Mouse (Mus musculus) liver, embryonic 11.5 days (tissue): Measurements from ENCODE around the gene Rxfp3. TPM values are rescaled to one million over a fixed set of nuclear protein-coding genes. Genes with fewer than 3 reads are reported as not detected.

Experiments used
- ATAC-seq: fragments of 200-750 bp; cut with Nextera tagmentation; replicated peaks from 2 replicates; pipeline ENCODE4 v1.8.0; 2017; ENCODE audit warnings: moderate number of reproducible peaks, mild to moderate bottlenecking, moderate TSS enrichment, moderate library complexity; ENCODE audit not compliant: low FRiP score
- DNase-seq: peaks from one replicate; pipeline ENCODE4 v3.0.0-alpha.2; 2017; ENCODE audit warnings: low spot score
- H3K27ac ChIP-seq: fragments of 300-500 bp; sonication (generic); 2 replicates; pipeline ENCODE4 v1.5.1; 2014; ENCODE audit warnings: mild to moderate bottlenecking, low read depth, low read length, control low read depth
- H3K27me3 ChIP-seq: fragments of 300-500 bp; sonication (generic); replicated peaks from 2 replicates; pipeline ENCODE4 v1.6.1; 2014; ENCODE audit warnings: low read length, mixed read lengths; ENCODE audit not compliant: control insufficient read depth, insufficient read depth
- H3K36me3 ChIP-seq: fragments of 300-500 bp; sonication (generic); 2 replicates; pipeline ENCODE4 v1.6.1; 2014; ENCODE audit warnings: mild to moderate bottlenecking, low read length, moderate library complexity, mixed read lengths; ENCODE audit not compliant: control insufficient read depth, insufficient read depth
- H3K4me1 ChIP-seq: fragments of 300-500 bp; sonication (generic); replicated peaks from 2 replicates; pipeline ENCODE4 v1.6.1; 2014; ENCODE audit warnings: low read length, mixed read lengths; ENCODE audit not compliant: control insufficient read depth, insufficient read depth
- H3K4me2 ChIP-seq: fragments of 300-500 bp; sonication (generic); 2 replicates; pipeline ENCODE4 v1.6.1; 2014; ENCODE audit warnings: mild to moderate bottlenecking, control low read depth, moderate library complexity
- H3K4me3 ChIP-seq: fragments of 300-500 bp; sonication (generic); 2 replicates; pipeline ENCODE4 v1.5.1; 2014; ENCODE audit warnings: low read depth, low read length, control low read depth
- H3K9ac ChIP-seq: fragments of 300-500 bp; sonication (generic); 2 replicates; pipeline ENCODE4 v1.6.1; 2014; ENCODE audit warnings: low read depth, low read length, control low read depth
- H3K9me3 ChIP-seq: fragments of 300-500 bp; sonication (generic); 2 replicates; pipeline ENCODE4 v1.6.1; 2016; ENCODE audit warnings: low read length, inconsistent platforms, mixed read lengths; ENCODE audit not compliant: control insufficient read depth
- WGBS: fragments of 180-500 bp; shearing (Covaris S2); extraction: QIAGEN DNeasy Blood & Tissue Kit; methylation state at CpG from one replicate; pipeline ENCODE4 v1.1.7; 2014; 5-methylcytosine and 5-hydroxymethylcytosine counted together
- polyA plus RNA-seq: library from polyadenylated mRNA; unstranded; fragments of >200 nt; fragmentation: Nextera tagmentation; extraction: Ambion mirVana; gene quantifications from 2 replicates; pipeline ENCODE4 v1.2.1, GENCODE M21; 2014

Rxfp3 gene
- polyA plus RNA-seq, 1 experiment from 2014 or later: 0.12 TPM

- 24% methylated on average over 9 of the region's 9 CpGs for WGBS
- DNase-seq (no peak), ATAC-seq (no peak)
- Histone ChIP-seq H3K9me3 (no peaks in the 10 kb centered on the region), H3K27ac (no peak overlapping the region; the same call in 1 of the 2 replicates), H3K4me3 (peak overlapping the region; percentile 32), H3K4me2 (peak overlapping the region; percentile 57), H3K4me1 (peaks cover 4% of the 10 kb centered on the region; the same call in 1 of the 2 replicates), H3K36me3 (no peaks in the 10 kb centered on the region), H3K9ac (no peak overlapping the region), H3K27me3 (no peaks in the 10 kb centered on the region)
Measured at GRCm38 (mm10) chr15:11065528-11066171, 27.9 kb upstream of the Rxfp3 start.

- H3K27ac ChIP-seq: peak within 1 kb of the TSS; percentile 59
- H3K4me2 ChIP-seq: peak within 1 kb of the TSS; percentile 57
- H3K4me3 ChIP-seq: peak within 1 kb of the TSS; percentile 32
- no peaks in the 10 kb centered on the region for H3K27me3 ChIP-seq
- H3K9me3 ChIP-seq: no peaks in the 10 kb centered on the region
- H3K9ac ChIP-seq: peak within 1 kb of the TSS; percentile 11; the same call in 1 of the 2 replicates
- H3K4me1 ChIP-seq: peaks cover 4% of the 10 kb centered on the region; the same call in 1 of the 2 replicates
- DNase-seq (peak; percentile 44), ATAC-seq (peak; percentile 57)
- 5% methylated on average over 25 of the region's 25 CpGs for WGBS
- H3K36me3 ChIP-seq: no peaks in the 10 kb centered on the region
Measured at GRCm38 (mm10) chr15:11064558-11065411, 27.0 kb upstream of the Rxfp3 start, which contains the start of gene Adamts12. Gene Adamts12 (plus strand): TSS chr15:11064790.

GRCm38 (mm10) chr15:11064160-11064557 is 26.4 kb upstream of the Rxfp3 start:
- Histone ChIP-seq H3K27me3 (no peaks in the 10 kb centered on the region), H3K36me3 (no peaks in the 10 kb centered on the region), H3K9me3 (no peaks in the 10 kb centered on the region), H3K4me2 (peak overlapping the region; percentile 57), H3K4me1 (peaks cover 4% of the 10 kb centered on the region; the same call in 1 of the 2 replicates), H3K4me3 (no peak overlapping the region; the same call in 1 of the 2 replicates), H3K27ac (peak overlapping the region; percentile 6; the same call in 1 of the 2 replicates), H3K9ac (no peak overlapping the region)
- WGBS: 17% methylated on average over 2 of the region's 2 CpGs
- DNase-seq (no peak), ATAC-seq (peak; percentile 15; the same call in 1 of the 2 replicates)

GRCm38 (mm10) chr15:11062903-11063302 is 25.1 kb upstream of the Rxfp3 start:
- no peaks in the 10 kb centered on the region for H3K9me3 ChIP-seq
- DNase-seq: no peak
- peaks cover 4% of the 10 kb centered on the region; the same call in 1 of the 2 replicates for H3K4me1 ChIP-seq
- no peak for ATAC-seq
- no peaks in the 10 kb centered on the region for H3K36me3 ChIP-seq
- H3K4me3 ChIP-seq: no peak overlapping the region
- WGBS: 80% methylated on average over 1 of the region's 1 CpGs
- H3K9ac ChIP-seq: no peak overlapping the region
- H3K4me2 ChIP-seq: no peak overlapping the region
- no peak overlapping the region for H3K27ac ChIP-seq
- H3K27me3 ChIP-seq: no peaks in the 10 kb centered on the region

- WGBS: 70% methylated on average over 7 of the region's 7 CpGs
Measured at GRCm38 (mm10) chr15:11054440-11055080, 16.8 kb upstream of the Rxfp3 start.

GRCm38 (mm10) chr15:11053678-11054439 is 16.1 kb upstream of the Rxfp3 start:
- ATAC-seq: no peak
- no peak overlapping the region for H3K4me3 ChIP-seq
- no peak overlapping the region for H3K9ac ChIP-seq
- no peak for DNase-seq
- no peak overlapping the region for H3K4me2 ChIP-seq
- H3K27ac ChIP-seq: no peak overlapping the region
- no peaks in the 10 kb centered on the region for H3K27me3 ChIP-seq
- WGBS: 64% methylated on average over 10 of the region's 10 CpGs
- H3K36me3 ChIP-seq: no peaks in the 10 kb centered on the region
- H3K9me3 ChIP-seq: no peaks in the 10 kb centered on the region
- H3K4me1 ChIP-seq: no peaks in the 10 kb centered on the region

More at GRCm38 (mm10) chr15:11054440-11055080, 16.8 kb upstream of the Rxfp3 start:
- H3K9me3 ChIP-seq: no peaks in the 10 kb centered on the region
- no peak overlapping the region for H3K27ac ChIP-seq
- H3K9ac ChIP-seq: no peak overlapping the region
- H3K27me3 ChIP-seq: no peaks in the 10 kb centered on the region
- no peaks in the 10 kb centered on the region for H3K4me1 ChIP-seq
- H3K4me2 ChIP-seq: no peak overlapping the region
- H3K4me3 ChIP-seq: no peak overlapping the region
- no peaks in the 10 kb centered on the region for H3K36me3 ChIP-seq
- DNase-seq (no peak), ATAC-seq (no peak)

- no peaks in the 10 kb centered on the region for H3K9me3 ChIP-seq
- no peaks in the 10 kb centered on the region for H3K4me1 ChIP-seq
- peaks cover 5% of the 10 kb centered on the region for H3K27me3 ChIP-seq
- 66% methylated on average over 5 of the region's 5 CpGs for WGBS
- H3K27ac ChIP-seq: no peak overlapping the region
- ATAC-seq: no peak
- no peak overlapping the region for H3K9ac ChIP-seq
- H3K4me3 ChIP-seq: no peak overlapping the region
- DNase-seq: no peak
- H3K4me2 ChIP-seq: no peak overlapping the region
- no peaks in the 10 kb centered on the region for H3K36me3 ChIP-seq
Measured at GRCm38 (mm10) chr15:11042828-11043227, 5.0 kb upstream of the Rxfp3 start.

GRCm38 (mm10) chr15:11041229-11041628 is 3.4 kb upstream of the Rxfp3 start:
- ATAC-seq (no peak), DNase-seq (no peak)
- H3K4me1 ChIP-seq: peaks cover 4% of the 10 kb centered on the region
- peaks cover 21% of the 10 kb centered on the region for H3K27me3 ChIP-seq
- H3K27ac ChIP-seq: no peak overlapping the region
- H3K4me2 ChIP-seq: no peak overlapping the region
- no peaks in the 10 kb centered on the region for H3K36me3 ChIP-seq
- 86% methylated on average over 2 of the region's 2 CpGs for WGBS
- H3K9ac ChIP-seq: no peak overlapping the region
- H3K4me3 ChIP-seq: no peak overlapping the region
- H3K9me3 ChIP-seq: no peaks in the 10 kb centered on the region
